Mouse (Mus musculus) right cerebral cortex, postnatal 10 days (tissue): ENCODE data around the gene Zfp36l2.

Source experiments
- DNase-seq, 2 experiments: peaks; one replicate each; pipeline ENCODE4 v3.0.0; 2021; ENCODE audit warnings: low spot score in 2 of 2

Zfp36l2 gene

DNA sequence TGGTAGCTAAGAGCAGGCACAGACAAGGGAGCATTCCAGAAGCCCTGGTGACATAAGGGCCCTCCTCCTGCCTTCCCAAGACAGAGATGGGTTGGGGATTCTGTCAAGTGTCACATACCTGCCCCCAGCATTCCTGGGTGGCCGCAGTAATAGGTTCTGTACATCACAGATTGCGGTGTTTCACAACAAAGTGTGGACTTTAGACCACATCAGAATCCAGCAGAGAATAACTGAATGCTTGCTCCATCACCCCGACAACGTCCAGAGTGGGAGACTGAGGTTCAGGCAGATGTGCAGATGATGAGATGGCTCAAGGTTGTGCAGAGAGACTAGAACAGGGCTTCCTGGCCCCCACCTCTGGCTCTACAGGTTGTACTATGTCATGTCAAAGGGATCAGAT, 51.5 kb downstream of the Zfp36l2 start:
- DNase-seq, result no peak

DNA sequence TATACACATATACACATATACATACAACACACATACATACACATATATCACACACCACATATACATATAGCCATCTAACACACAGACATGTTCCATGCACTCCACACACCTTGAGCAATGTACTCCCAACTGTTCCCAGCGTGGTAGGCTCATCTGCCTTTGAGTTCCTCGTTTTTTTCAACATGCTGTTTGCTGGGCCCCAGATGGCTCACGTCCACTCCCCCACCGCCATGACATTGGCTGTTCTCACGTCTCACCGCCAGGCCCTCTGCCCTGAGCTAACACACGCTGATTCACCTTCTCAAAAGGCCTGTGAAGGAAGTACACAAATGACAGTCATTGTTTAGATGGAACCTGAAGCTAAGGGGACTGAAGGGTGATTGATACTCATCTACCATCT, 52.5 kb downstream of the Zfp36l2 start:
- DNase-seq, result no peak
